Mouse (Mus musculus) regulatory T cell (primary cell): ENCODE results near the gene Ndst2.
"Not testable (repeated sequence)": the region's sequence is repeated elsewhere in the genome, so short reads cannot be mapped to it uniquely, and the experiment has no call there.

Experiments used
- in situ Hi-C: fragments of 300-600 bp; cut with MboI, MseI; formaldehyde crosslinking; loops from one replicate; pipeline ENCODE4 v1.15.1; 2025; ENCODE audit warnings: high pct_unique_total_duplicates

Ndst2 gene

GRCm38 (mm10) chr14:20741301-20741700 is 6.9 kb upstream of the Ndst2 start:
- in situ Hi-C loops: no loop called here

DNA sequence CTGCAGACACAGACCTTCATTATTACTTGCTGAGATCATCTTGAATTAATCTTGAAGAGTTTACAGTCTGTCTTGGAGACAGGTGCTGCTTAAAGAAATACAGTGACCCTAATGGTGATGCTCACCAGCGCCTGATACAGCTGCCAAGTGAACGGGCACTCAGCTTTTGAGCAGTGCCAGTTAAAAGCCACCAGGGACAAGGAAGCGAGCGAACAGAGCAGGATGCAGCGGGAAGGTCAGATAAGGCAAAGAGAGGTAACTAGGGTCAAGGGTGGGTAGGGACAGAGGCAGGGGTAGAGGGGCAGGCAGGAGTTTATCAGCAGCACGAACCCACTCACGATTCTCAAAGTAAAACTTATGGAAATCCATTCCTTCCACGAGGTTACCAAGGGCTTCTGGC is 4.1 kb upstream of the Ndst2 start:
- in situ Hi-C loops: no loop called here

GRCm38 (mm10) chr14:20737306-20737705 is 2.9 kb upstream of the Ndst2 start:
- in situ Hi-C loops: no loop called here

DNA sequence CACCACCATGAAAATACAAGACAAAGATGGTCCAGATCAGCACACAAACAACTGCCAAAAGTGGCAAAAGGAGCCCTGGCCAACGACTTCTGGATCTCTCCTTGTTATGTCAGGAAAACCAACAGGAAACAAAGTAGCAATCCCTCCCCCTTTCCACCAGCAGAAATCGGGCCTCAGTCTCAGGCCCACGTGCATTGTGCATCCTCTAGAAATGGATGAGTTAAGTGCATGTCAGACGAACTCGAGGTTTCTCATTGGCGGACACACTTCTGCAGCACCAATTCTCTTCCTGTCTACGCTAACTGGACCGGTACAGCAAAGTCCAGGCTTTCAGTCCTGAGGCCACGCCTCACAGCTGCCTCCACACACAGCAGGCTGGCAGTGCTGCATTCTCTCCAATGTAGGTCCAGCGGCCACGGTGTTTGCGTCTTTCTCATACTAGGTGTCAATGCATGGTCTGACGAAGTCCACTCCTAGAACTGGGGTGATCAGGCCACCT is 1.6 kb upstream of the Ndst2 start:
- in situ Hi-C loops: no loop called here

GRCm38 (mm10) chr14:20735052-20735451 is 690 bp upstream of the Ndst2 start:
- in situ Hi-C loops: no loop called here

DNA sequence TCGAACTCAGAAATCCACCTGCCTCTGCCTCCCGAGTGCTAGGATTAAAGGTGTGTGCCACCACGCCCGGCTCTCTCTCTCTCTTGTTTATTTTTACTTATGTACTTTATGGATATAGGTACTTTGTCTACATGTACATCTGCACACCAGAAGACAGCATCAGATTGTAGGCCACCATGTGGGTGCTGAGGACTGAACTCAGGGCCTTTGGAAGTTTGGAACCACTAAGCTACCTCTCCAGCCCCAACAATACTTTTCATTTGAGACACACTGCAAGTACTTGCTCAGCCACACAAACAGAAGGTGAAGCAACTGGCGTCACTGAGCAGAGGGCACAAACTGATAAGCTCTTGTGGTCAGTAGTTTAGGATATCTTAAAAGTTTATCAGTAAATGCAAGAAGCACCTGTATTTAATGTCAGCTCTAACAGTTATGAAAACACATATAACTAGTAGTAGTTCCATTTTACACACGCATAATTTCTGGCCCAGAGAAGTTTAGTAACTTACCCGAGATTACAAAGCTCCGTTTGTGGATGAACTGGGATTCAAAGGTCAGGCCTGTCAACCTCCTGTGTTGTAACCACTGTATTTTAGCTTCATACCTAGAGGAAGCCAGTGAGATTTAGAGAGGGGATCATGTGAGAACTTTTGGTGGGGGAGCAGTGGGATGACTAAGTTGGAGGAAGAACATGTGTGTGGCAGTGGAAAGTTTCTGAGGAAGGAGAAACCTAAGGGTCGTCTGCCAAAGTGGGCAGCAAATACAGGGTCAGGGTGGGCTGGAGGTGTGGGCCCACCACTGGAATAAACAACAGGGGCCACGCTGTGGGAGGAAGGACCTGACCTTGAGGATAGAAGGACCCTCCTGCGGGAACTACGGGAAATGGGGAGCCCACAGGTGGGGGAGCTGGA is 1.1 kb downstream of the Ndst2 start:
- in situ Hi-C loops: no loop called here

- in situ Hi-C loops: no loop called here
Measured at GRCm38 (mm10) chr14:20730853-20731602, 3.3 kb downstream of the Ndst2 start.

DNA sequence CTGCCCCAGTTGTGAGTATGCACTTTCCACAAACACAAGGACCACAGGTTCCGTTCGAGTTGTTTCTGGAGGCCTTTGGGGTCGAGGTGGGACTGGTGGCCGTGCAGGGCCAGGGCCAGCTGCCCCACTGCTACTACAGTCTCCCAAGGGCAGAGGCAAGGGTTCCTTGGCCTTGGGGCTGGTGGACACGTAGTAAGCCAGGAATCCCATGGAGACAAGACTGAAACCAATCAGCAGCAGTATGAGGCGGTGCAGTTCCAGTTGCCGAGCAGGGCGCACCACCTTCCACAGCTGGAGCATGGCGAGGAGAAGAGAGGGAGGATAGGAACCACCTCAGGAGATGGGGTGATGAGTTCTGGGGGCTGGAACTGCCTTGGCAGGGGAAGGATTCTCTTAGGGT is 4.5 kb downstream of the Ndst2 start:
- in situ Hi-C loops: no loop called here

DNA sequence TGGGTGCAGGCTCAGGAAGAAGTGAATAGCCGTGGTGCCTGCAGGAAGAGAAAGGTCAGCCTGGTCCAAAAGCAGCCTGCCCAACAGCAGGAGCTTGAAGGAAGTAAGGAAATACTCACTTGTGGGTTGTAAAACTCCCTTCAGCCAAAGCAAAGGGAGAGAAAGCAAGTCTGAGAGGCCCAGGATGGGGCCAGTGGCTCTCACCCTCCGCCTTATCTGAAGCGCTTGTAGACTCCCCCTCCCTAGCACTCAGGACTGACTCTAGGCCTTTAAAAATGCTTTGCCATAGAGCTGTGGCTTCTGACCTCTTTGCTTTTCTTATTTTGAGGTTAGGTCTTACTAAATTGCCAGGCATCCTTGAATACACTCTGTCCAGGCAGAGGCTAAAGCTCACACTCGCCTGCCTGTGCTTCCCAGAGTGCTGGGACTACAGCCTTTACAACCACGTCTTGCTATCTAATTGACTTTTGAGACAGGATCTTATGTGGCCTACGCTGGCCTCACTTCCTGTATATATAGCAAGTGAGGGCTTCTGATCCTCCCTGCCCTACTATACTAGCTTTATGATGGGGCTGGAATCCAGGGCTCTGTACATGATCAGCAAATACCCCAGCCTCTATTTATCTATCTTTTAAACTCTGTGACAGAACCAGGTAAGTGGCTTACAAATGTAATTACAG is 8.6 kb downstream of the Ndst2 start:
- in situ Hi-C loops: no loop called here

DNA sequence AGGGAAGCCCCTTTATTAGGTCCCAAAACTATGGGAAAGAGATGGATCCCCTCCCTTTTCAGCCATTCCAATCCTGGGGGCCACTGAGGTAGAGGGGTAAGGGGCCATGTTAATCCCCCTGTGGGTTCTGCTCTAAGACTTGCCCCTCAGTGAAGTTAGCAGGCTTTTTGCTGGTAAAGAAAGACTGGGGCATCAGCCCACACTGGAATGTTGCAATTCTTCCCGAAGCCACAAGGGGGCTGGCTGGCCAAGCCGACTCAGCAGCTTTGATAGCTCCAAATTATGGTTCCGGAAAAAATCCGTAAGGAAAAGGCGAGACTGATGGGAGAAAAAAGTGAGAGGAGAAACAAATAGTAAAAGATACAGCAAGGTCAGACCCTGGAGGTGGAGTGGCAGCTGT is 10.3 kb downstream of the Ndst2 start:
- in situ Hi-C loops: no loop called here

DNA sequence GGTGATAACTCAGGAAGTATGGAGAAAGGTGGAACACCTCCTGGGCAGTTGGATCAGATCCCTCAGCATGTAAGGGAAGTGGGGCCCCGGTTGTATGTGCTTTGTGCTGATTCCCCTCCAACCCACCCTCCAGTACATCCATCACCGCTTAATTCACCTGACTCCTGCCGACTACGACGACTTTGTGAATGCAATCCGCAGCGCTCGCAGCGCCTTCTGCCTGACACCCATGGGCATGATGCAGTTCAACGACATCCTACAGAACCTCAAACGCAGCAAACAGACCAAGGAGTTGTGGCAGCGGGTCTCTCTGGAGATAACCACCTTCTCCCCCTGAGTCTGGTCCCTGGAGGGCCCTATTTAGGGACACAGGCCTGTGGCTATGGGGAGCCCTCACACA is 11.4 kb downstream of the Ndst2 start:
- in situ Hi-C loops: no loop called here

GRCm38 (mm10) chr14:20721371-20721770 is 13.0 kb downstream of the Ndst2 start:
- in situ Hi-C loops: no loop called here

GRCm38 (mm10) chr14:20719767-20720166 is 14.6 kb downstream of the Ndst2 start:
- in situ Hi-C loops: no loop called here

DNA sequence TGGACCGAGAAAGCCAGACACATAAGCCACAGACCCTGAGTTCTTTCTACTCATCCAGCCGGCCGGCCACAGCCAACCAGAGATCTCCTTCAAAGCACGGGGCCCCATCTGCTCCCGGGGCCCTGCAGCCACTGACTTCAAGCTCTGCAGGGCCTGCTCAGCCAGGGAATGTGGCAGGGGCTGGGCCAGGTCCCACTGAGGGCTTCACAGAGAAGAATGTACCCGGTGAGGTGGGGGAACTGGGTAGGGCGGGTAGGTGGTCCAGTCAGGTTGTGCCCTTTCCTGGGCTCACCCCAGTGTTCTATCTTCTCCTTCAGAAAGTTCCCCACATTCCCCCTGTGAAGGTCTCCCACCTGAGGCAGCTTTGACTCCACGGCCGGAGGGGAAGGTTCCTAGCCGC is 15.9 kb downstream of the Ndst2 start:
- in situ Hi-C loops: no loop called here

GRCm38 (mm10) chr14:20713832-20714231 is 20.5 kb downstream of the Ndst2 start:
- in situ Hi-C loops: no loop called here

- in situ Hi-C loops: no loop called here
Measured at GRCm38 (mm10) chr14:20708239-20708638, 26.1 kb downstream of the Ndst2 start.

DNA sequence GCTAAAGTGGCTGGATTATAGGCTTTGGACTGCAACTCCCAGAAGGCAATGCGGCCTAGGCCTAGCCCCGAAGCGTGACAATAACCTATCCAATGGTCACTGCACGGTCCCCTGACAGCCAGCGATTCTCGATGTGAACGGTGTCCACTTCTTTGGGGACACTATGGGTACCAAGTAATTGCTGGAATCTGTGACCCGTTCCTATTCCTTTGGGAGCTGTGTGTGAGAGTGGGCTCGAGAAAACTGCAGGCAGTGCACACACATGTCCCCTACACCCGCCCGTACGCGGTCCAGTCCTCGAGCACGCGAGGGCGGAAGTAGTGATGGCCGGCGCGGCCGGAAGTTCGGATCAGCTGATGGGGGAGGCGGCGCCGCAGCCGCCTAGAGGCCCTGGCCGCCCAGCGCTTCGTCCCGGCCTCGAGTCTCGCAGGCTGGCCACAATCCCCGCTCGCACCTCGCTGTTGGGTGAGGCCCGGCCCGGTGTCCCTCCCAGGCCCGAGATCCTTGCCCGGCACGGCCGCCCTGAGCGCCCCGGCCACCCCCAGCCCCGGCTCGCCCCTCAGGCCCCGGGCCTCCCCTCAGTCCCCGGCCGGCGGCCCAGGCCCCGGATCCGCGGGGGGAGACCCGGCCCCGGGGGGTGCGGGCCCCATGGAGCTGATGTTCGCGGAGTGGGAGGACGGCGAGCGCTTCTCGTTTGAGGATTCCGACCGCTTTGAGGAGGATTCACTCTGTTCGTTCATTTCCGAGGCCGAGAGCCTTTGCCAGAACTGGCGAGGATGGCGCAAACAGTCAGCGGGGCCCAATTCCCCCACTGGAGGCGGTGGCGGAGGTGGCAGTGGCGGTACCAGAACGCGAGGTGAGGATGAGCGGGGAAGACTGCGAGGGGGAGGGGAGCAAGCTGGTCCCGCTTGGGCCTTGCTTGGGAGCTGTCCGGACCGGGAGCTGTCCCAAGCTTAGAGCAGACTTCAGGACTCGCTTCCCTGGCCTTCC is 26.9 kb downstream of the Ndst2 start, which contains the start of gene Zswim8:
Zswim8 (plus strand) TSS at position 352 of the 990 bp plus-strand sequence.
- in situ Hi-C loops: no loop called here

- in situ Hi-C loops: not testable (repeated sequence)
Measured at GRCm38 (mm10) chr14:20703461-20703860, 30.9 kb downstream of the Ndst2 start.

DNA sequence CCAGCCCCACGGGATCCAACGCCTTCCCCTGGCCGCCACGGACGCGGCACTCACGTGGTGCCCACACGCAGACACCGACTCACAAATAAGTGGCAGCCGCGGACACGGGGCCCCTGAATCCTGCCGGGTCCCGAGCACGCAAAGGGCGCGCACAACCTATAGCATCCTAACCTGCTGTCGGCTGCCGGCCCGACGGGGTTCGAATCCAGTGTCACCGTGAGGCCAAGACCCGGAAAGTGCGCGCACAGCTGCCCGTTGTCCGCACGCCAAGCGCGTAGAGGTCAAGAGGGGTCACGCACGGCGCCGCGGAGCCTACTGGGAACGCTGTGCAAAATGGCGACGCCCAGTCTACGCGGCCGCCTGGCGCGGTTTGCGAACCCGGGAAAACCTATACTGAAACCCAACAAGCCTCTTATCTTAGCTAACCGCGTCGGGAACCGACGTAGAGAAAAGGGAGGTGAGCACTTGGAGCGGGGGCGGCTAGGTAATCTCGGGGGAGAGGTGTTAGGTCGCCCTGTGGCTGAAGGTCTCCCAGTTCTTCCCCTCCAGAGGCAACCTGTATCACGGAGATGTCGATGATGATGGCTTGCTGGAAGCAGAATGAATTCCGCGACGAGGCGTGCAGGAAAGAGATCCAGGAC is 31.5 kb downstream of the Ndst2 start, which contains the start of gene Chchd1:
Chchd1 (plus strand) TSS at position 266 of the 641 bp plus-strand sequence.
- in situ Hi-C loops: no loop called here

DNA sequence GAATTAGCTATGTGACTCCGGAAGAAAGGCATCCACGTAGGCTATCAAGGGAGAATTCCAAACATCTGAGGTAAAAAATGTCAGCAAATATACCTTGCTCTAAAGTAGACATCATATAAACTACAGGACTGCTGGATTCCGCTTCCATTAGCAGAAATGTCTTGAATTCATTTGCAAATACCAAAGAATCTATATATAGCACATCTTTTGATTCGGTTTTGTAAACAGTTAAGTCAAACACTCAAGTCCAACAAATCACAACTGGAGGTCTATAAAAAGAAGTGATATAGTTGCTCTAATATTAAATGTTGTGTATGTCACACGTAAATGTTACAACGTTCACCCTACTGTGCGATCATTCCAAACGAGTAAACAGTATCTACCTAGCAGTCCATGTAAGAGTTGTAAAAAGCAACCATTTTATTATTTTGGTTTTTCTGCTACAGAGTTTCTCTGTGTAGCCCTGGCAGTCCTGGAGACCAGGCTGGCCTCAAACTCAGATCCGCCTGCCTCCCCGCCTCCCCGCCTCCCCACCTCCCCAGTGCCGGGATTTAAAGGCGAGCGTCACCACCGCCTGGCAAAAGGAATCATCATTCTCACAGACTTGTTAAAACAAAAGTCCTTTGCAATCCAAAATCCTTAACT is 32.1 kb downstream of the Ndst2 start:
- in situ Hi-C loops: no loop called here
